Mouse (Mus musculus): ENCODE measurements around the gene Ctsz.

DNA sequence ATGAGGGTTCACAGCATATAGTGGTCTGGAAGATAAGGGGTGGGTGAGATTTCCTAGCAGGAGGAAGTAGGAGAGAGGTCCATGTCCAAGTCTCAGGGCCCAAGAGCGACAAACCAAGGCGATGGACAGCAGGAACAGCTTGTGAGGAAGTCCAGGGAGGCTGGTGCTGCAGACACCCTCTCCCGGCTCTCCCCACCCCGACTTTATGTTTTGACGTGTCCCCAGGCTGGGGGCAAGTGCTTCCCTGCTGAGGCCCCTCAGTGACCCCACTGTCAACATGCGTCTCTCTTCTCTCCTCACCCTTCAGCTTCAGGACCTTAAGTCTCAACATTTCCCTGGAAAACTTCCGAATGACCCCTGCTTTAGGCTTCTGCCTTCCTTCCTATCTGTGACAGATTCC is 25.7 kb downstream of the Ctsz start:
- TF ChIP-seq CTCF (IDR thresholded peaks at IDR 0.05; ENCODE audit: low read depth, low read length) (no peak), EP300 (IDR thresholded peaks at IDR 0.05; ENCODE audit: insufficient read depth, low read depth, low read length) (no peak)

Measured in ES-Bruce4 (cell line).